Mouse (Mus musculus) adrenal gland, adult 8-10 months (tissue): ENCODE data around the gene 2310022A10Rik. TPM values are rescaled to one million over a fixed set of nuclear protein-coding genes. Genes with fewer than 3 reads are reported as not detected.
A peak's percentile ranks its signal among the peaks of the same experiment; 100 is the strongest.

Source experiments
- DNase-seq: peaks from one replicate; pipeline ENCODE4 v3.0.0; 2022
- total RNA-seq, 4 experiments: library from RNA; stranded (reverse); gene quantifications; 2 replicates each; pipeline ENCODE4 v1.2.4; 2022

The 2310022A10Rik gene
- total RNA-seq, 4 experiments from 2014 or later = 21.6 to 23.8 (median 22.0) TPM

GRCm38 (mm10) chr7:27541431-27541830 is 11.6 kb upstream of the 2310022A10Rik start:
- DNase-seq = no peak

- no peak for DNase-seq
Observed at GRCm38 (mm10) chr7:27541922-27542321, 11.1 kb upstream of the 2310022A10Rik start.

GRCm38 (mm10) chr7:27542392-27543033 is 10.5 kb upstream of the 2310022A10Rik start:
- peak; percentile 63 for DNase-seq

- no peak for DNase-seq
Observed at GRCm38 (mm10) chr7:27543065-27543464, 10.0 kb upstream of the 2310022A10Rik start.

GRCm38 (mm10) chr7:27543851-27544250 is 9.2 kb upstream of the 2310022A10Rik start:
- DNase-seq = no peak

GRCm38 (mm10) chr7:27544675-27545370 is 8.2 kb upstream of the 2310022A10Rik start:
- no peak for DNase-seq

GRCm38 (mm10) chr7:27549597-27549996 is 3.4 kb upstream of the 2310022A10Rik start:
- DNase-seq = no peak

GRCm38 (mm10) chr7:27552070-27552469 is 963 bp upstream of the 2310022A10Rik start:
- DNase-seq = no peak

GRCm38 (mm10) chr7:27560291-27560887 is 7.4 kb downstream of the 2310022A10Rik start:
- no peak for DNase-seq

- no peak for DNase-seq
Observed at GRCm38 (mm10) chr7:27560978-27561377, 7.9 kb downstream of the 2310022A10Rik start.

GRCm38 (mm10) chr7:27569580-27570224 is 16.7 kb downstream of the 2310022A10Rik start:
- DNase-seq = no peak

GRCm38 (mm10) chr7:27572133-27572532 is 19.1 kb downstream of the 2310022A10Rik start:
- DNase-seq = no peak

GRCm38 (mm10) chr7:27574124-27574880 is 21.3 kb downstream of the 2310022A10Rik start:
- peak; percentile 61 for DNase-seq

GRCm38 (mm10) chr7:27576914-27577313 is 23.9 kb downstream of the 2310022A10Rik start:
- DNase-seq = peak; percentile 65

GRCm38 (mm10) chr7:27577589-27577988 is 24.6 kb downstream of the 2310022A10Rik start:
- no peak for DNase-seq

GRCm38 (mm10) chr7:27578465-27578864 is 25.4 kb downstream of the 2310022A10Rik start:
- no peak for DNase-seq

GRCm38 (mm10) chr7:27580380-27581174 is 27.5 kb downstream of the 2310022A10Rik start:
- DNase-seq = peak; percentile 67

- DNase-seq = no peak
Observed at GRCm38 (mm10) chr7:27586861-27587260, 33.8 kb downstream of the 2310022A10Rik start.

GRCm38 (mm10) chr7:27587741-27588140 is 34.7 kb downstream of the 2310022A10Rik start:
- DNase-seq = no peak

- DNase-seq = no peak
Observed at GRCm38 (mm10) chr7:27590088-27590487, 37.1 kb downstream of the 2310022A10Rik start.

GRCm38 (mm10) chr7:27590566-27591213 is 37.7 kb downstream of the 2310022A10Rik start:
- DNase-seq = no peak
